In genomic region chr1:64457872-64458271, GRCm38 (mm10) we compare ENCODE assay signal across 19 mouse cellular contexts.
"Had no signal": no experiment of that assay in that cellular context is flagged by ENCODE, and none has a peak within 500 bp of the region (broad histone marks: within the 10 kb centered on the region; RNA-seq: fewer than 3 reads in every experiment).

No protein-coding gene starts in this region.

- H3K27ac ChIP-seq: liver, embryonic 14.5 days; macrophage; midbrain, embryonic 10.5 days; neural tube, embryonic 12.5 days; neural tube, embryonic 15.5 days had no signal

- H3K27me3 ChIP-seq: megakaryocyte, embryonic 14.5 days; neural tube, embryonic 12.5 days; neural tube, embryonic 15.5 days had no signal

- H3K9me3 ChIP-seq: midbrain, embryonic 10.5 days; neural tube, embryonic 12.5 days had no signal

- ATAC-seq: inflammation-experienced regulatory T-cells, adult 6 months; intestine, embryonic 16.5 days had no signal

- H3K4me2 ChIP-seq: neural tube, embryonic 12.5 days; neural tube, embryonic 15.5 days had no signal

- DNase-seq: kidney, adult 18-20 months; kidney, adult 9 months; kidney, postnatal 14 days; kidney, postnatal 4 days; layer of hippocampus, adult 9-11 months; lung, adult 18-20 months; lung, postnatal 14 days; midbrain, embryonic 14.5 days; right cerebral cortex, adult 18-20 months; right cerebral cortex, postnatal 14 days; right cerebral cortex, postnatal 4 days had no signal

- H3K4me1 ChIP-seq: megakaryocyte, embryonic 14.5 days; midbrain, embryonic 10.5 days; neural tube, embryonic 12.5 days; neural tube, embryonic 15.5 days had no signal

- H3K36me3 ChIP-seq: midbrain, embryonic 10.5 days; neural tube, embryonic 12.5 days; neural tube, embryonic 15.5 days had no signal

- H3K4me3 ChIP-seq: megakaryocyte, embryonic 14.5 days; midbrain, embryonic 10.5 days; neural tube, embryonic 12.5 days; neural tube, embryonic 15.5 days had no signal

- H3K9ac ChIP-seq: liver, embryonic 14.5 days; neural tube, embryonic 12.5 days; neural tube, embryonic 15.5 days had no signal
